Mouse (Mus musculus) layer of hippocampus, adult 9-10 months (tissue): ENCODE measurements around the gene Jund.

ENCODE experiments used
- DNase-seq: peaks from one replicate; pipeline ENCODE4 v3.0.0; 2022; ENCODE audit warnings: low spot score

Jund gene

DNA sequence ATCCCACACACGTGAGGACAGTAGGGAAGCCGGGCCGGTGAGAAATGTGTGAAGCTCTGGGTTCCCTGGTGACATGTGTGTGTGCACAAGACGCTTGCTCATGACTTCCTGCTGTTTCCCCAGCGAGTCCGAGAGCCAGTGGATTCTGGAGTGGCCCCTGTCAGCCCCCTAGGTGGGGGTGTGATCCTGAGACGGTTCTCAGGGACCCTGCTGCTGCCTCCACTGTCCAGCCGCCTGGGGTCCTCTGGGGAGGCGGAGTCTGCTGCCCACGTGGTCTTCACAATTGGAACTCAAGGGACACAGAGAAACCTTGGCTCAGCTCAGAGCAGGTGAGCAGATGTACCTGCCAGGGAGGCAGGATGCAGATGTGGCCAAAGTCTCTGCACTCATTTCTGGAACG is 28.0 kb downstream of the Jund start:
- DNase-seq: no peak

- no peak for DNase-seq
Observed at GRCm38 (mm10) chr8:70729808-70730475, 31.2 kb downstream of the Jund start.

DNA sequence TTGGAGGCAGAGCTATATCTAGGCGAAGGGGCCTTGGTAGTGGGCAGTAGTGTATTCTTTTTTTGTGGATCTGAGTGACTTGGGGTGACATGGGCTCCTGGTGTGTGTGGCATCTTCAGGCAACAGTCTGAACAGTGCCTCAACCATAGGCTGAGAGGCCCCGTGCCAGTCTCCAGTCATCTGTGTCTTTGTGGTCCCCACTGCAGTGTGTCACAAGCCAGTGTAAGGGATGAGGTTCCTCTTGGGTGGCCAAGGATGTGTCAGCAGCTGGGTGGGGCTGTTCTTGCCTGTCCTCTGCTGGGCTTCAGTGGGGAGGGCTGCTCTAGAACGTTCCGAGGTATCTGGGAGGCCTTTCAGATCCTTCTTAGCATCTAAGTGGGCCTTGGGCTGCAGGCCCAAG is 32.2 kb downstream of the Jund start:
- DNase-seq: no peak

DNA sequence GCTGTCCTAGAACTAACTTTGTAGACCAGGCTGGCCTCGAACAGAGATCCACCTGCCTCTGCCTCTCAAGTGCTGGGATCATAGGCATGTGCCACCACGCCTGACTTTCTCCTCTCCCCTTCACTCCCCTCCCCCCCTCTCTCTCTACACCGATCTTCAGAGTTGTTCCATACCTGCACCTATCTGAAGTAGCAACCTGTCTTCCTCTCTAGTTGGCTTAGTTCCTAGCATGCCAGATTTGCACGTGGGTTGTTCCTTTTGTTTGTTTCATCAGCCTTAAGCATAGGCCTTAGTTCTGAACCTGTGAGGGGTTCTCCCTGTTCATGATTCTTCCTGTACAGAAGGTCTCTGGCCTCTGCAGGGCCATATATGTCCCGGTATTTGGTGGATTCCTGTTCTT is 39.0 kb downstream of the Jund start:
- DNase-seq: no peak

GRCm38 (mm10) chr8:70738211-70738610 is 39.5 kb downstream of the Jund start:
- no peak for DNase-seq

GRCm38 (mm10) chr8:70741661-70742060 is 42.9 kb downstream of the Jund start:
- no peak for DNase-seq

GRCm38 (mm10) chr8:70742176-70742575 is 43.4 kb downstream of the Jund start:
- no peak for DNase-seq

GRCm38 (mm10) chr8:70742981-70743655 is 44.4 kb downstream of the Jund start:
- no peak for DNase-seq

DNA sequence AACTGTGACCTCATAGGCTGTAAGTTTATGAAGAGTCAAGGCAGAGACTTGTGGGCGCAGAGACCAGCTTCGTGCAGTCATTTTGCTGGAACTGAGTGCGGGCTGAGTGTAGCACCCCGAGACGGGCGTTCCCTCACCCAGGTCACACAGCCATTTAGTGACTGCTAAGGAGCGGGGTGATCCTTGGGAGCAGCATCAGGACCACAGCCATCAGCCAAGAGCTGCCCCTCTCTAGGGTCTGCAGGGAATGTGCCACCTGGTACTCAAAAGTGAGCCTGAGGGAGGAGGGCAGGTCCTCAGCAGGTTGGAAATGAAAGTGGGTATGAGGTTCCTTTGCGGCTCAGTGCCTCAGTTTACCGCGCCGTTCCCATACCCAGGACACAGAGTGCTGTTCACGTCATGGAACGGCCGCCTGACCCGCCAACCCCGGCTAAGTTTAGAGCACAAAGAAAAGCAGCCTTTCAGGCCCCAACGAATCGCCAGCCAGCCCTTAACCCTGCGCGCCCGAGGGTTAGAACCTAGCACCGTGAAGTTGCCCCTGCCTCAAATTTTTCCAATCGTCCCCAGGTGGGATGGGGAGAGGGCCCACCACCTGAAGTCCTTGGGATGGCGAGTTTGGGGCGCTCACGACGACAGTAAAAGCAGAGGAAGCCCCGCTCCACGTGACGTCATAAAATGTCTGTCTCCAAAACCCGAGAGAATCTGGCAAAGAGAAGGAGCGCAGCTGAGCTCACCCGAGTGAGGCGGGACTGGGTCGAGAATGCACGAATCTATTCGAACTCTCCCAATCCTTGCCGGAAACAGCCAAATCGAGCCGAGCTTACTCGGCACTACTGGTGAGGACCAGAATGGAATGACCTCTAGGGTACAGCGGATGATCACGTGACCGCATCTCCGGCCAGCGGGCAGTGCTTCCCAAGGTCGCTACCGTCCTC is 45.2 kb downstream of the Jund start:
- DNase-seq: no peak

DNA sequence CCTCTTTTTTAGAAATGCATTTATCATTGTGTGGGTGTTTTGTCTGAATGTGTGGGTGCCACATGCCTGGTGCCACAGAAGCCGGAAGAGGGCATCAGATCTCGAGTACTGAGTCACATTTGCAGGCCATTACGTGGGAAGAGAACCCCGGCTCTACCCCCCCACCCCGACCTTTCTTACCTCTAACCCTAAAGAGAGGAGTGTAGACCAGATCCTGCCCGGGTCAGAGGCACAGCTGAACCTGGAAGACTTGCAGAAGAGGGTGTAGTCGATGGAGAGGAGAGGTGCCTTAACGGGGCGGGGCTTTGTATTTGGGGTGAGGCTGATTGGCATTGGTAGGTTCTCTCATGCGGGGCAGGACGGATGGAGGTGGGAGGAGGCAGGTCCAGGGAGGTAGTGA is 46.1 kb downstream of the Jund start:
- no peak for DNase-seq

DNA sequence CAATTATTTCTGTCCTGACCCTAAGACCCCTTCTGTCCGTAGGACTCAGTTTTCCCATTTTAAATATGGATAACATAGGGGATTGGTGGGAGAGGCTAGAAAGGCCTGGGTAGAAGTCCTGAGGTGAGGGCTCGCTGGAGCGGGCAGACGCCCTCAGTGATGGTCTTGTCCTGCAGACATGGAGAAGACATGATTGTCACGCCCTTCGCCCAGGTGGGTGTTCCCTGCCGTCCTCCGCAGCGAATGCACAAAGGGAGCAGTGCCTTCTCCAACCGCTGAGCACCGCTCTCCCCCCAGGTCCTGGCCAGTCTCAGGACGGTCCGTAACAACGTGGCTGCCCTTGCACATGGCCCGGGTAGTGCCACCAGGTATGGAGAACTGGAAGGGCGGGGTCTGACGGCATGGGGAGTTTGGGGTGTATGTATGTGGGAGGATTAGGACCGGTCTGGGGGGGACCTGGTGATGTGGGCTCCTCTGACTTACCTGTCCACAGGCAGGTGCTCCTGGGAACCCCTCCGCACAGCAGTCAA is 47.0 kb downstream of the Jund start:
- DNase-seq: no peak

DNA sequence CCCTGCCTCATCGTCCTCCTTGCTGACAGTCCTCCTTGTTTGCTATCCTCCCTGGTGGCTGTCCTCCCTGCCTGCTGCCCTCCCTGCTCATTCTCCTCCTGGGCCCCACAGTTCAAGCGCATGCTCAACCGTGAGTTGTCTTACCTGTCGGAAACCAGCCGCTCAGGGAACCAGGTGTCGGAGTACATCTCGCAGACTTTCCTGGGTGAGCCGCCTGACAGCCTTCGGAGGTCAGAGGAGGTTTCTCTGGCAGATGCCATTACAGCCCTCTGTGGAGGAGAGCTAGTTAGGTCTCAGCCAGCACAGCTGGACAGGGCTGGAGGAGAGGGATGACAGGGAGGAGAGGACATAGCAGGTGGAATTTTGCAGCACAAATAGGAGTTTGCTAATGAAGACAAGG is 47.9 kb downstream of the Jund start:
- no peak for DNase-seq

- DNase-seq: no peak
Observed at GRCm38 (mm10) chr8:70747211-70747890, 48.6 kb downstream of the Jund start.

DNA sequence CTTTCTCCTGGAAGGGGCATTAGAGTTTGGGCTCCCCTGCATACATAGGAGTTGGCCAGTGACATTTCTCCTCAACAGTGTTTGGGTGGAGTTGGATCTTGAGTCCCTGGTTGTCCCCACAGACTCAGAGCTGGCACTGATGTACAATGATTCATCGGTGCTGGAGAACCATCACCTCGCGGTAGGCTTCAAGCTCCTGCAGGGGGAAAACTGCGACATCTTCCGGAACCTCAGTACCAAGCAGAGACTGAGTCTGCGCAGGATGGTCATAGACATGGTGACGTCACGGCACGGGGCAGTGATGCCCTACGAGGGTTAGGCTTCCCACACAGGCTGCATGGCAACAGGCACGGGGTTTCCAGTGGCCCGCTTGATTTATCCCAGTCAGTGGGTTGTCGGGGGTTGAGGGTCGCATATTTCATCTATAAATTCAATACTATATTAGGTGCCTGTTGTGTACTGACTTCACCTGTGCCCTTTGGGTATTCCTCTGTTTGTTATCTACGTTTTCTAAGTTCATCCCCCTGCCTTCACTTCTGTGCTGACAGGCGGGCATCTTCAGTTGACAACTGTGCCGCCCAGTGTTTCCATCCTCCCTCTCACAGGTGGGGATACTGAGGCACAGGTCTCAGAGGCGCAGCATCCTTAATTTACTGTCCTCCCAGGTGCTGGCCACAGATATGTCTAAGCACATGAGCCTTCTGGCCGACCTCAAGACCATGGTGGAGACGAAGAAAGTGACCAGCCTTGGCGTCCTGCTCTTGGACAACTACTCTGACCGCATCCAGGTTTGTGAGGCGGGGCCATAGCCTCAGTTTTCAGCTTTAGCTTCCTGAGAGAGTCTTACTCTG is 49.7 kb downstream of the Jund start:
- no peak for DNase-seq

DNA sequence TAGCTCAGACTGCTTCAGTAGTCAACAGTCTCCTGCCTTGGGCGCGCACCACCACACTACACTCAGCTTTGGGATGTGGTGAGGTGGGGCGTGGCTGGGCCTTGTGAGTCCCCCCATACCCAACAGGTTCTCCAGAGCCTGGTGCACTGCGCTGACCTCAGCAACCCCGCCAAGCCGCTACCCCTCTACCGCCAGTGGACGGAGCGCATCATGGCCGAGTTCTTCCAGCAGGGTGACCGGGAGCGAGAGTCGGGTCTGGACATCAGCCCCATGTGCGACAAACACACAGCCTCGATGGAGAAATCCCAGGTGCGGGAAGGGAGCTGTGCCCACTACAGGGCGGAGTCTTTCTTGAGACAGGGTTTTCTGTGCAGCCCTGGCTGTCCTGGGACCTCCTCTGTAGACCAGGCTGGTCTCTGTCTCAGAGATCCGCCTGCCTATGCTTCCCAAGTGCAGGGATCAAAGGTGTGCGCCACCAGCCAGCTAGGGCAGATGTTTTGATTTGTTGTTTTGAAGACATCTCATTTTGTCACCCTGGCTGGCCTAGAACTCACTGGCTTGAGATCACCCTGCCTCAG is 50.4 kb downstream of the Jund start:
- no peak for DNase-seq
